Mouse (Mus musculus) liver, embryonic 14.5 days (tissue): ENCODE results near the gene Ptgs1. TPM values are rescaled to one million over a fixed set of nuclear protein-coding genes. Genes with fewer than 3 reads are reported as not detected.

Source experiments
- ATAC-seq: fragments of 200-750 bp; cut with Nextera tagmentation; 2 replicates; pipeline ENCODE4 v1.8.0; 2017; ENCODE audit warnings: moderate number of reproducible peaks, mild to moderate bottlenecking, moderate library complexity; ENCODE audit not compliant: insufficient read depth
- DNase-seq, 3 experiments: peaks; one replicate each; pipeline ENCODE4 v3.0.0-alpha.2; 2012 to 2013; ENCODE audit warnings: low read depth in 3 of 3, low spot score in 3 of 3
- H3K27ac ChIP-seq: fragments of 300-500 bp; sonication (generic); 2 replicates; pipeline ENCODE4 v1.5.1; 2014; ENCODE audit warnings: moderate library complexity, mild to moderate bottlenecking, control low read depth, inconsistent platforms
- H3K27me3 ChIP-seq: fragments of 300-500 bp; sonication (generic); 2 replicates; pipeline ENCODE4 v1.6.1; 2014; ENCODE audit warnings: mild to moderate bottlenecking, low read length, moderate library complexity; ENCODE audit not compliant: control insufficient read depth, insufficient read depth
- H3K36me3 ChIP-seq: fragments of 300-500 bp; sonication (generic); replicated peaks from 2 replicates; pipeline ENCODE4 v1.6.1; 2014; ENCODE audit warnings: low read depth; ENCODE audit not compliant: control insufficient read depth, insufficient read depth
- H3K4me1 ChIP-seq, 2 experiments: fragments of 200-500 bp in 1 of 2; fragments of 300-500 bp in 1 of 2; sonication (generic) in 1 of 2; replicated peaks; 2 replicates each; pipeline ENCODE4 v1.6.1; 2012 to 2014; ENCODE audit warnings: antibody characterized with exemption in 1 of 2, inconsistent platforms in 1 of 2, low read length in 1 of 2; ENCODE audit not compliant: control insufficient read depth in 2 of 2, insufficient read depth in 2 of 2
- H3K4me2 ChIP-seq: fragments of 300-500 bp; sonication (generic); 2 replicates; pipeline ENCODE4 v1.6.1; 2014; ENCODE audit warnings: low read depth, mild to moderate bottlenecking, control low read depth, moderate library complexity
- H3K4me3 ChIP-seq, 2 experiments: fragments of 200-500 bp in 1 of 2; fragments of 300-500 bp in 1 of 2; sonication (generic) in 1 of 2; 2 replicates each; pipeline ENCODE4 v1.5.1; 2012 to 2014; ENCODE audit warnings: low read depth in 2 of 2, low read length in 2 of 2, mild to moderate bottlenecking in 2 of 2, control low read depth in 1 of 2, inconsistent platforms in 1 of 2, moderate library complexity in 1 of 2; ENCODE audit not compliant: insufficient read depth in 1 of 2
- H3K9ac ChIP-seq: fragments of 300-500 bp; sonication (generic); replicated peaks from 2 replicates; pipeline ENCODE4 v1.6.1; 2014; ENCODE audit warnings: mild to moderate bottlenecking, control low read depth, moderate library complexity
- H3K9me3 ChIP-seq: fragments of 300-500 bp; sonication (generic); 2 replicates; pipeline ENCODE4 v1.6.1; 2016; ENCODE audit warnings: low read length, mixed read lengths; ENCODE audit not compliant: control insufficient read depth
- CTCF ChIP-seq: IDR thresholded peaks from 2 replicates; pipeline ENCODE4 v1.5.1; 2016; ENCODE audit warnings: antibody characterized with exemption, low read depth, control low read depth
- EP300 ChIP-seq: IDR thresholded peaks from 2 replicates; pipeline ENCODE4 v1.6.1; 2016; ENCODE audit warnings: antibody characterized with exemption, low read depth
- WGBS: fragments of 180-500 bp; shearing (Covaris S2); extraction: QIAGEN DNeasy Blood & Tissue Kit; methylation state at CpG from one replicate; pipeline ENCODE4 v1.1.7; 2014; ENCODE audit not compliant: insufficient replicate concordance; 5-methylcytosine and 5-hydroxymethylcytosine counted together
- polyA plus RNA-seq, 2 experiments: library from polyadenylated mRNA; depleted of rRNA in 1 of 2; stranded (reverse) in 1 of 2; unstranded in 1 of 2; fragments of >200 nt; fragmentation: Nextera tagmentation in 1 of 2; extraction: Ambion mirVana in 1 of 2; gene quantifications; 2 replicates each; pipeline versions ENCODE4 v1.2.1 to v1.2.3; 2012 to 2014

Gene Ptgs1
- polyA plus RNA-seq, 2 experiments, result 9.9 to 16.4 TPM

DNA sequence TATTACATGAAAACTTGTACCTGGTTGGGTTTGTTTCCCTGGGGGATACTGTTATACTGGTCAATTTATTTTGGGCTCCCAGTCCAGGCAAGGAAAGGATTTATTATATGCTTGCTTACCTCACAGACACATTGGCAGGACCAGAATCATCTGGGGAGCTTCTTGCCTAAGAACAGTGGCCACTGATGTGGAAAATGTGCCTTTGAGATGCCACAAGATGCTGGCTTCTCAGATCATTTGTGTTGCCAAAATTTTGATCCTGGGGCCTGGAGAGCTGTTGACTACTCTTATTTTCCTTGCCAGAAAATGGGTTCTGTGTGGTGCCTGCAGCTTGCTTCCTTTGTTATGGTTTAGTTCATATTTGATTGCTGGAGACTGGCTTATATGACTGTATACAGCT is 26.7 kb downstream of the Ptgs1 start:
- no peaks in the 10 kb centered on the region for H3K27me3 ChIP-seq
- no peaks in the 10 kb centered on the region for H3K36me3 ChIP-seq
- TF ChIP-seq CTCF (no peak), EP300 (no peak)
- no peak overlapping the region for H3K4me3 ChIP-seq
- H3K4me2 ChIP-seq, result no peak overlapping the region
- no peak overlapping the region for H3K9ac ChIP-seq
- no peaks in the 10 kb centered on the region for H3K4me1 ChIP-seq
- H3K9me3 ChIP-seq, result no peaks in the 10 kb centered on the region
- ATAC-seq, result no peak
- H3K27ac ChIP-seq, result no peak overlapping the region
- no peak for DNase-seq

DNA sequence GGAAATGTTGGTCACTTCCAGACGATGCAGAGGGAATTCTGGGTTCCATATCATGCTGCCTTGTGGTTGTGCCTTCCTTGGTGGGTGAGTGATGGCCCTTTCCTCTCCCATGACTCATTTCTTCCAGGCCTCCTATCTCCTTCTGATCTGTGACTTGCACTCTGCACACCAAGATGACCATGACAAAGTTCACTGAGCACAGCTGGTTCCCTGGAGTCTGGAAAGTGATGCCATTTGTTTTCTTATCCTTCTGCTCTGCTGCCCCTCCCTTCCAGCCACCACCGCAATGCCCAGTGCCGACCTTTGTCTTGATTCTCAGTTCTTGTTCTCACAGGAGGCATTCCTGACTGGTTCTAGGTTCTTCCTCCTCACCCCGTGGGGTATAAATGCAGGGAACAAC is 29.2 kb downstream of the Ptgs1 start:
- TF ChIP-seq EP300, result no peak
- TF ChIP-seq CTCF, result no peak
- H3K27me3 ChIP-seq, result no peaks in the 10 kb centered on the region
- no peak overlapping the region for H3K4me3 ChIP-seq
- no peak overlapping the region for H3K27ac ChIP-seq
- no peak for DNase-seq
- H3K36me3 ChIP-seq, result no peaks in the 10 kb centered on the region
- H3K4me2 ChIP-seq, result no peak overlapping the region
- H3K9me3 ChIP-seq, result no peaks in the 10 kb centered on the region
- no peak for ATAC-seq
- no peaks in the 10 kb centered on the region for H3K4me1 ChIP-seq
- no peak overlapping the region for H3K9ac ChIP-seq
- WGBS, result 45% methylated on average over 4 of the region's 4 CpGs

DNA sequence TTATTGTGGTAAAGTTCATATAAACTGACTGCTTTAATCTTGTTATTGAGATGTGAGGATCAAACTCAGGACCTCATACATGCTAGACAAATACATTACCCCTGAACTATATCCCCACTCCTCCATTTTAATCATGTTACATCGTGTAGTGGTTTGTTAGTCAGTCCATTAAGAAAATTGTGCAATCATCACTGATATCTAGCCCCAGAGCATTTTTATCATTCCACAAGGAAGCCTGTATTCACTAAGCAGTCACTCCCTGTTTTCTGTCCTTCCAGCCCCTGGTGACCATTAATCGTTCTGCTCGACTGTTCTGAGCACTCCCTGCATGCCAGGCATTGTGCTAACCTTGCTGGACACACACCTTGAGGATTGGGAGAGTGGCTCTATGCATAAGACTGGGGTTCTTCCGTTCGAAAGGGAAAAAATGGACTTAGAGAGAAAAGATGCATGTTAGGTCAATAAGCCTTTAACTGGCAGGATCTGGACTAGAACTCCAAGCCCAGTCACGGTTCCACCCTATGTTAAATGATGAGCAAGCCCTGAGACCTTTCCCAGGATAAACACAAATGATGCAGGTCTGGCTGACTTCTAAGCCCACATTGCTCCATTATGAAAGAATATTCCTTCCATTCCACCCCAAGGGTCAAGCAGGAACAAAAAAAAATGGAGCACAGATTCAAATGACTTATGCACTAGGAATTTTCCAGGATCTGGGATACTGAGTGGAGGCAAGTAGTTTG is 29.7 kb downstream of the Ptgs1 start:
- H3K36me3 ChIP-seq, result no peaks in the 10 kb centered on the region
- no peak overlapping the region for H3K27ac ChIP-seq
- DNase-seq (no peak), ATAC-seq (no peak)
- no peak overlapping the region for H3K4me2 ChIP-seq
- no peak overlapping the region for H3K4me3 ChIP-seq
- no peak overlapping the region for H3K9ac ChIP-seq
- no peak for TF ChIP-seq CTCF
- TF ChIP-seq EP300, result no peak
- H3K9me3 ChIP-seq, result no peaks in the 10 kb centered on the region
- WGBS, result 70% methylated on average over 6 of the region's 6 CpGs
- H3K4me1 ChIP-seq, result no peaks in the 10 kb centered on the region
- H3K27me3 ChIP-seq, result no peaks in the 10 kb centered on the region

DNA sequence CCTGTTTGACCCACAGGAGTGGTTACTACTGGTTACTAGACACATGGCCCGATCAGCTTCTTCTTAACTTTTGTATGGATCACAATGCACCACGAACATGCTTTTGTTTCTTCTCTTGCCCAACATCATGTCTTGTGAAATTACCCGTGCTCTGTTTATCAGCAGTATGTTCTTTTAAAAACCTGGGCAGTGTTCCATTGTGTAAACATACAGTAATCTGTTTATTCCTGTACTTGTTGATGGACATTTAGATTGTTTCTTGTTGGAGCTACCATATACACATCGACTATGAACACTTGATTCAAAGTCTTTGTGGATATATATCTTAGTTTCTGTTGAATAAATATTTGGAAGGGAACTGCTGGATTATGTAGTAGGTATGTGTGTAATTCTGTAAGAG is 31.8 kb downstream of the Ptgs1 start:
- Histone ChIP-seq H3K36me3 (no peaks in the 10 kb centered on the region), H3K4me1 (no peaks in the 10 kb centered on the region), H3K4me3 (no peak overlapping the region), H3K9me3 (no peaks in the 10 kb centered on the region), H3K27ac (no peak overlapping the region), H3K4me2 (no peak overlapping the region), H3K9ac (no peak overlapping the region), H3K27me3 (no peaks in the 10 kb centered on the region)
- no peak for DNase-seq
- WGBS, result 53% methylated on average over 4 of the region's 4 CpGs
- TF ChIP-seq EP300 (no peak), CTCF (no peak)
- ATAC-seq, result no peak

DNA sequence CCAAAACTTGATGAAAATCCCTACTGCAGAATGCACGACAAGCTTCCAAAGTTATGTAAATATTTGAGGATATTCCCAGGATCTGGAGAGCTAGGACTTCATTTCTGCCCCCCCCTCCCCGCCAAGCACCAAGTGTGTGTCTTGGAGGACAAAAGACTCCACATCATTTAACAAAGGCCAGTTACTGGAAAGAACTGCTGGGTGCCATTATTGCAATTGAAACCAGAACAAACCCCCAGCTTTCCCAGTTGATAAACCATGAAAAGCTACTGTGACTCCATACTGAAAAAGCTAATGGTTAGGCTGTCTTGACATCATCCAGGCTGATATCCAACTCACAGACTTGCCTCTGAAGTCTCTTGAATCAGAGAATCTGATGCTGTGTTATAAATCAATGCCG is 39.2 kb downstream of the Ptgs1 start:
- no peak for DNase-seq
- H3K4me3 ChIP-seq, result no peak overlapping the region
- H3K27me3 ChIP-seq, result no peaks in the 10 kb centered on the region
- H3K4me1 ChIP-seq, result no peaks in the 10 kb centered on the region; a peak in 2 of 4 replicates
- WGBS, result 59% methylated on average over 3 of the region's 3 CpGs
- H3K9ac ChIP-seq, result no peak overlapping the region
- H3K27ac ChIP-seq, result no peak overlapping the region
- TF ChIP-seq CTCF (no peak), EP300 (no peak)
- no peak overlapping the region for H3K4me2 ChIP-seq
- no peaks in the 10 kb centered on the region for H3K36me3 ChIP-seq
- ATAC-seq, result no peak
- H3K9me3 ChIP-seq, result no peaks in the 10 kb centered on the region
